Mouse (Mus musculus) cerebellum, adult 2 months (tissue): ENCODE results near the gene Hipk3.

ENCODE experiments used
- CTCF ChIP-seq: fragments of 200-500 bp; IDR thresholded peaks from 2 replicates; pipeline ENCODE4 v1.5.1; 2011; ENCODE audit warnings: low read depth, mild to moderate bottlenecking, control low read depth, low read length, moderate library complexity, borderline replicate concordance; ENCODE audit not compliant: insufficient read depth
- POLR2A ChIP-seq: fragments of 200-500 bp; IDR thresholded peaks from 2 replicates; pipeline ENCODE4 v1.6.1; 2011; ENCODE audit warnings: low read length, control low read depth, borderline replicate concordance; ENCODE audit not compliant: insufficient read depth

DNA sequence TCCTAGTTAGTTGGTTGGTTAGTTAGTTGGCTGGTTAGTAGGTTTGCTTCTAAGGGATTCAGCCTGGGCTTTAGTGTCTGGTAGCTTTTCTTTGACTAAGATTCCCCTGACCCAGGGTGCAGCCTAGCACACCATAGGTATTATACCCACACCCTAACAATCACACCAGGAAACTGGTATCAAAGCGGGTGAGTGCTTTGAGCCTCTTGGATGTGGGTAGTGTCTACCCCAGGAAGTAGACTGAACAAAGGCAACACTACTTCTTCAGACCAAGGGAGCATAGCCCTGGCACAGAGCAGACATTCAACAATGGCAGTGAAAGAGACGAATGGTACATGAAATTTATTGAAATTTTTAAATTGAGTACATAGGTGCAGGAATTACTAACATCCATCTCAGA, 108.3 kb downstream of the Hipk3 start:
- TF ChIP-seq CTCF (no peak), POLR2A (no peak)
